Mouse (Mus musculus) small intestine, adult 2 months (tissue): ENCODE data around the gene Pamr1.

Source experiments
- CTCF ChIP-seq: fragments of 200-500 bp; IDR thresholded peaks from 2 replicates; pipeline ENCODE4 v1.5.1; 2012; ENCODE audit warnings: low read depth, mild to moderate bottlenecking, control low read depth, inconsistent platforms, low read length, moderate library complexity, mixed read lengths; ENCODE audit not compliant: insufficient replicate concordance, insufficient read length; ENCODE audit errors: extremely low read depth
- POLR2A ChIP-seq: fragments of 200-500 bp; IDR thresholded peaks from 2 replicates; pipeline ENCODE4 v1.6.1; 2012; ENCODE audit warnings: low read depth, mild to moderate bottlenecking, control low read depth, inconsistent platforms, low read length, moderate library complexity

GRCm38 (mm10) chr2:102616637-102617036, 66.8 kb downstream of the Pamr1 start:
- TF ChIP-seq CTCF (no peak), POLR2A (no peak)
